In genomic region chr6:32271463-32271862, GRCm38 (mm10) we compare ENCODE assay signal across 8 mouse cellular contexts.
DNase-seq lines count a peak whose midpoint lies in the region; ATAC-seq and TF ChIP-seq lines count a peak whose summit lies in the region.
"Had no signal": no experiment of that assay in that cellular context is flagged by ENCODE, and none has a peak within 500 bp of the region (broad histone marks: within the 10 kb centered on the region; RNA-seq: fewer than 3 reads in every experiment).

No protein-coding gene starts in this region.

- H3K4me3 ChIP-seq in kidney, embryonic 15.5 days (replicated peaks), result no peak overlapping the region
- H3K4me3 ChIP-seq in lung, embryonic 14.5 days (ENCODE audit: low read depth, low read length), result no peak overlapping the region
- H3K4me3 ChIP-seq in intestine, embryonic 16.5 days (ENCODE audit: low read length), result no peak overlapping the region
- H3K4me3 ChIP-seq: limb, embryonic 12.5 days had no signal

- no peaks in the 10 kb centered on the region for H3K36me3 ChIP-seq in kidney, embryonic 15.5 days
- H3K36me3 ChIP-seq in lung, embryonic 14.5 days (ENCODE audit: insufficient read depth), result no peaks in the 10 kb centered on the region
- no peaks in the 10 kb centered on the region for H3K36me3 ChIP-seq in intestine, embryonic 16.5 days (ENCODE audit: control insufficient read depth, insufficient read depth, low read length)
- H3K36me3 ChIP-seq: limb, embryonic 12.5 days had no signal

- H3K9ac ChIP-seq in kidney, embryonic 15.5 days, result no peak overlapping the region
- no peak overlapping the region for H3K9ac ChIP-seq in lung, embryonic 14.5 days
- no peak overlapping the region for H3K9ac ChIP-seq in intestine, embryonic 16.5 days (ENCODE audit: low read depth, low read length)
- H3K9ac ChIP-seq: limb, embryonic 12.5 days had no signal

- TF ChIP-seq CTCF in lung, embryonic 14.5 days (IDR thresholded peaks at IDR 0.05; ENCODE audit: low read depth), result no peak

- H3K27me3 ChIP-seq in kidney, embryonic 15.5 days, result no peaks in the 10 kb centered on the region
- no peaks in the 10 kb centered on the region for H3K27me3 ChIP-seq in lung, embryonic 14.5 days (ENCODE audit: insufficient read depth, low read length)
- no peaks in the 10 kb centered on the region for H3K27me3 ChIP-seq in intestine, embryonic 16.5 days (replicated peaks; ENCODE audit: control insufficient read depth, insufficient read depth, low read length)
- H3K27me3 ChIP-seq: limb, embryonic 12.5 days had no signal

- H3K4me2 ChIP-seq in kidney, embryonic 15.5 days, result no peak overlapping the region
- no peak overlapping the region for H3K4me2 ChIP-seq in lung, embryonic 14.5 days
- no peak overlapping the region for H3K4me2 ChIP-seq in intestine, embryonic 16.5 days (ENCODE audit: low read depth, low read length)
- H3K4me2 ChIP-seq: limb, embryonic 12.5 days had no signal

- DNase-seq in kidney, postnatal 36 days, result peak; percentile 4 to 52
- peak; percentile 46 for DNase-seq in cerebellum, adult 11-12 months
- peak; percentile 19 to 29 for DNase-seq in frontal cortex, postnatal 25 days (ENCODE audit: low spot score in 2 of 2)
- peak; percentile 20 for DNase-seq in lung, embryonic 14.5 days
- no peak for DNase-seq in spleen, adult 18-20 months

- 74% methylated on average over 4 of the region's 4 CpGs for WGBS in kidney, embryonic 15.5 days
- 70% methylated on average over 4 of the region's 4 CpGs for WGBS in lung, embryonic 14.5 days
- 59% methylated on average over 4 of the region's 4 CpGs for WGBS in intestine, embryonic 16.5 days

- H3K27ac ChIP-seq in kidney, embryonic 15.5 days, result no peak overlapping the region
- no peak overlapping the region for H3K27ac ChIP-seq in lung, embryonic 14.5 days (ENCODE audit: low read depth)
- no peak overlapping the region for H3K27ac ChIP-seq in intestine, embryonic 16.5 days (ENCODE audit: low read length)
- H3K27ac ChIP-seq: limb, embryonic 12.5 days had no signal

- no peaks in the 10 kb centered on the region for H3K9me3 ChIP-seq in kidney, embryonic 15.5 days (replicated peaks)
- H3K9me3 ChIP-seq in lung, embryonic 14.5 days (ENCODE audit: low read depth, low read length), result no peaks in the 10 kb centered on the region
- H3K9me3 ChIP-seq in intestine, embryonic 16.5 days (ENCODE audit: control insufficient read depth, low read length), result no peaks in the 10 kb centered on the region
- H3K9me3 ChIP-seq: limb, embryonic 12.5 days had no signal

- ATAC-seq in kidney, embryonic 15.5 days (replicated peaks; ENCODE audit: low FRiP score), result no peak
- ATAC-seq in lung, embryonic 14.5 days (ENCODE audit: insufficient read depth), result no peak
- no peak for ATAC-seq in intestine, embryonic 16.5 days

- no peaks in the 10 kb centered on the region for H3K4me1 ChIP-seq in kidney, embryonic 15.5 days
- H3K4me1 ChIP-seq in lung, embryonic 14.5 days (ENCODE audit: insufficient read depth), result no peaks in the 10 kb centered on the region
- H3K4me1 ChIP-seq in intestine, embryonic 16.5 days (ENCODE audit: control insufficient read depth, insufficient read depth, low read length), result no peaks in the 10 kb centered on the region
- H3K4me1 ChIP-seq: limb, embryonic 12.5 days had no signal

Comparison
In these comparisons a context has a peak if more than half of its experiments do, and no peak if none do; other contexts are left out.
1. DNase-seq: peak in kidney, postnatal 36 days (2 of 2), cerebellum, adult 11-12 months (single experiment), frontal cortex, postnatal 25 days (2 of 2) and lung, embryonic 14.5 days (single experiment); none in spleen, adult 18-20 months (0 of 2).